Mouse (Mus musculus) stomach, embryonic 15.5 days (tissue): ENCODE results near the gene P4hb. TPM values are rescaled to one million over a fixed set of nuclear protein-coding genes. Genes with fewer than 3 reads are reported as not detected.

Source experiments
- ATAC-seq: fragments of 200-750 bp; cut with Nextera tagmentation; 2 replicates; pipeline ENCODE4 v1.8.0; 2017; ENCODE audit warnings: low read depth, moderate number of reproducible peaks, moderate TSS enrichment; ENCODE audit not compliant: insufficient read depth, low FRiP score
- H3K27ac ChIP-seq: fragments of 300-500 bp; sonication (generic); 2 replicates; pipeline ENCODE4 v1.5.1; 2015; ENCODE audit warnings: mild to moderate bottlenecking, inconsistent platforms
- H3K27me3 ChIP-seq: fragments of 300-500 bp; sonication (generic); replicated peaks from 2 replicates; pipeline ENCODE4 v1.6.1; 2015; ENCODE audit warnings: inconsistent platforms
- H3K36me3 ChIP-seq: fragments of 300-500 bp; sonication (generic); 2 replicates; pipeline ENCODE4 v1.6.1; 2015; ENCODE audit warnings: inconsistent platforms
- H3K4me1 ChIP-seq: fragments of 300-500 bp; sonication (generic); 2 replicates; pipeline ENCODE4 v1.6.1; 2015; ENCODE audit warnings: inconsistent platforms
- H3K4me2 ChIP-seq: fragments of 300-500 bp; sonication (generic); 2 replicates; pipeline ENCODE4 v1.6.1; 2015; ENCODE audit warnings: mild to moderate bottlenecking, inconsistent platforms
- H3K4me3 ChIP-seq: fragments of 300-500 bp; sonication (generic); replicated peaks from 2 replicates; pipeline ENCODE4 v1.5.1; 2015; ENCODE audit warnings: inconsistent platforms
- H3K9ac ChIP-seq: fragments of 300-500 bp; sonication (generic); 2 replicates; pipeline ENCODE4 v1.6.1; 2015; ENCODE audit warnings: inconsistent platforms
- H3K9me3 ChIP-seq: fragments of 300-500 bp; sonication (generic); 2 replicates; pipeline ENCODE4 v1.6.1; 2016; ENCODE audit warnings: inconsistent platforms
- WGBS: fragments of 180-500 bp; shearing (Covaris S2); methylation state at CpG from one replicate; pipeline ENCODE4 v1.1.7; 2015; 5-methylcytosine and 5-hydroxymethylcytosine counted together
- polyA plus RNA-seq: library from polyadenylated mRNA; unstranded; fragments of >200 nt; fragmentation: Nextera tagmentation; extraction: Ambion mirVana; gene quantifications from 2 replicates; pipeline ENCODE4 v1.2.1, GENCODE M21; 2015

The P4hb gene
- polyA plus RNA-seq = 954 and 1,026 TPM in 2 replicates

DNA sequence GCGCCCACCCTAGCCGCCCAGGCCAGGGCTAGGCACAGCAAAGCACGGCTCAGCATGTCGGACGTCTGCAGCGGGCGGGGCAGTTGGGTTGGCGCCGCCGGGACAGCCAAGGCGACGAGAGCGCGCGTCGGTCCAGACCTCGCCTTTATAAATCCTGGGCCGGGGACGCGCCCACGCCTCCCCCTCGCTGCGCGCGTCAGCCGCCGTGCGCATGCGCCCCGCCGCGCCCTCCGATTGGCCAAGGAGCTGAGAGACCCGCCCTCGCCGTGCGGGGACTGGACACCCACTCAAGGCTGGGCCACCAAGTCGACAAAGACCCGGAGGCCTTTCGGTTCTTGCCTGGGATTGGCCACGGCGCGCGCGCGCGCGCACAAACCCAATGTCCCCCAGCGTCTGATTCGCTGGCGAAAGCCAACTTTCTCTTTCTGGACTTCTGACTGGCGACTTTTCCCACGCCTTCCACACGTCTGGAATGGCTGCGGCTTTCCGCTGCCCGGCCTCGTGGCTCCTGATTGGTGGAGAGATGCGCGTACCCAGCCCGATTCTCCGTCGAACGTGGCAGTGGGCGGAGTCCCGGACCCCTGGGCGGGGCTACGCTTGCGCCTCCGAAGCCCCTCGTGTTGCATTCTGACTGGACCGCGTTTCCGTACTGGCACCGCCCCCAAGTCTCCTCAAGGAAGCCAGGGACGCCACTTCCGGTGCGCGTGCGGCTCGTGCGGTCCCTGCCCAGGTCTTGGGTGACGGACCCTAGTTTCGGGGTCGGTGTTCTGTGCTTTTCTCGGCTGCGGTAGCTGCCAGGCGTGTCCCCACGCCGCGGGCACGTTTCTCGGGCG is at the start of gene P4hb:
Gene P4hb, minus strand, starts transcription at position 502 of the 833 bp plus-strand sequence.
- Histone ChIP-seq H3K4me1 (peaks cover 29% of the 10 kb centered on the region), H3K36me3 (peaks cover 34% of the 10 kb centered on the region), H3K9me3 (no peaks in the 10 kb centered on the region), H3K9ac (peak within 1 kb of the TSS; percentile 85), H3K4me2 (peak within 1 kb of the TSS; percentile 77), H3K4me3 (peak within 1 kb of the TSS; percentile 76), H3K27ac (peak within 1 kb of the TSS; percentile 96), H3K27me3 (no peaks in the 10 kb centered on the region)
- whole genome bisulfite sequencing = under 1% methylated on average over 94 of the region's 94 CpGs
- ATAC-seq = peak; percentile 96

DNA sequence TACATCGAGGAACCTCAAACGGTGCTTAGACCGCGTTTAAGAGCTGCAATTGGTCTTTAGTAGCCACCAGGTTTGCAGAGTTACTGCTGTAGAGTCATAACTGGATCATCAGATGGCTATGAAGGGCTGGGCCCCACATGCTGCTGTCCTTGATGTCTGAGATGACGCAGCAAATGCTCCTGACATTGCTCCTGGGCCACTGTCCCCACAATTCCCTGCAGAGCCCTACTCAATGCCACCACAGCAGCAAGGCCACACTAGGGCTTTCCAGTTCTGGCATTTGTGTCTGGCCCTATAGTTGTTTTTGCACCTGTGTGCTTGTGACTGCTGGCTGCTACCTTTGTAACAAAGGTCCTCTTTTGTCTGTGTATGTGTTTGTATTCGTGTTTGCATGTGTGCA is 49.8 kb upstream of the P4hb start:
- peaks cover 30% of the 10 kb centered on the region for H3K36me3 ChIP-seq
- peaks cover 20% of the 10 kb centered on the region for H3K4me1 ChIP-seq
- no peak overlapping the region for H3K4me2 ChIP-seq
- ATAC-seq = no peak
- no peaks in the 10 kb centered on the region for H3K27me3 ChIP-seq
- WGBS = 91% methylated on average over 6 of the region's 6 CpGs
- H3K9me3 ChIP-seq = no peaks in the 10 kb centered on the region
- no peak overlapping the region for H3K27ac ChIP-seq
- no peak overlapping the region for H3K9ac ChIP-seq
- no peak overlapping the region for H3K4me3 ChIP-seq

DNA sequence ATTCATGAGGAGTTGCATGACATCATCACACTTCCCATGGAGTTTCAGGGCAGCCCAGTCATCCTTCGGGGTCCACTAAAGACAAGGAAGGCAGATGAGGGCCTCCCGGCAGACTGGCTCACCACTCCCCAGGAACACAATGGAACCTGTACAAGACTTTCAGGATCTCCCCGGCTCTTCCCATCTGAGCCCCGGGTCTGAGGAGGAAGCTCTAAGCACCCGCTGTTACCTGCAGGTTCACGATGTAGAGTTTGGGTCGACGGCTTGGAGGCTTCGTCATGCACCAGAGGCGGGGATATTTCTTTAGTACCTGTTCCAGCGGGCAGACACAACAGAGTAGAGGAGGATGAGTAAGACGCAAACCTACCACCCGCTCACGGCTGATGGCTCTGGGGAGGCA is 47.1 kb upstream of the P4hb start:
- Histone ChIP-seq H3K36me3 (peaks cover 27% of the 10 kb centered on the region), H3K27me3 (no peaks in the 10 kb centered on the region), H3K9ac (no peak overlapping the region), H3K4me3 (no peak overlapping the region), H3K4me1 (peaks cover 28% of the 10 kb centered on the region), H3K27ac (no peak overlapping the region), H3K4me2 (no peak overlapping the region), H3K9me3 (no peaks in the 10 kb centered on the region)
- ATAC-seq = no peak
- WGBS = 92% methylated on average over 14 of the region's 14 CpGs

DNA sequence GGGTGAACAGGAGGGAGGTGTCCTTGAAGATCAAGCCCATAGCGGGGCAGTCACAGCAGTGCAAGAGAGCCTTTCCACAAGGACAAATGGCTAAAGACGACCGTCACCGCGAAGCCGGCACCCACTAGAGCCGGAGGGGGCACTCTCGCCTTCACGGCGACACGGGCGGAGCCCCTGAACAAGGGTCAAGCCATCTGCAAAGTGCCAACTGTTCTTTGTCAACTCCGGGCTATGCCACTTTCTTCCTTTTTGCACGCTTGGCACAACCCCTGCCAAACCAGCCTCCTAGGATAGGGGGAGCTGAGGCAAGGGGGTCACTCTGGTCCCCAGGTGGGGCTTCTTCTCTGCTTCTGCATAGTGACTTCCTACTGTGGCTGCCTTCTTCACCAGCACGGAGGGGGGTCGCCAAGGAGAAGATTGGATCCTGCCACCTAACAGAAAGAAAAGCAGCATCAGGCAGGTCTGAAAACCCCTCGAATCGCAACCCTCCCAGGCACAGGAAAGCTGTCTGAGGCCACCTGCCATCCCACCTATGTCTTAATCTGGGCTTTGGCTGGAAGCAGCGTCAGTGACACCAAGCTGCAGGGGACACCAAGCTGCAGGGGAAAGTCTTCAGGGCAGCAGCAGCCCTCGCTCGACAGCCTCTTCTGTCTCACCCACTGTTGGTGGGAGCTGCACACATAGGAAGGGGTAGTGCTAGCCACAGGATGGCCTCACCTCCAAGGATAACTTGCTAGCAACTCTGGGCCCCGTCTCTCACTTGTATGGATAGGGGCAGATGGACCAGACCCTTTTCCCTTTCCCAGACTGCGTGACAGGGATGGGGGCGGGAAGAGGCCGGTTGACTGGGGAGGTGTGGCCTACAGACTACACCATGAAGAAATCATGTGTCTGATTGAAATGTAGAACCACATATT is 45.8 kb upstream of the P4hb start:
- no peak for ATAC-seq
- H3K36me3 ChIP-seq = peaks cover 34% of the 10 kb centered on the region
- no peak overlapping the region for H3K4me3 ChIP-seq
- H3K4me1 ChIP-seq = peaks cover 24% of the 10 kb centered on the region
- WGBS = 91% methylated on average over 25 of the region's 25 CpGs
- H3K27ac ChIP-seq = 0 out of 2 replicates have a peak overlapping the region, but pooled peaks have one; percentile 42
- no peaks in the 10 kb centered on the region for H3K9me3 ChIP-seq
- no peaks in the 10 kb centered on the region for H3K27me3 ChIP-seq
- H3K4me2 ChIP-seq = no peak overlapping the region
- H3K9ac ChIP-seq = no peak overlapping the region

DNA sequence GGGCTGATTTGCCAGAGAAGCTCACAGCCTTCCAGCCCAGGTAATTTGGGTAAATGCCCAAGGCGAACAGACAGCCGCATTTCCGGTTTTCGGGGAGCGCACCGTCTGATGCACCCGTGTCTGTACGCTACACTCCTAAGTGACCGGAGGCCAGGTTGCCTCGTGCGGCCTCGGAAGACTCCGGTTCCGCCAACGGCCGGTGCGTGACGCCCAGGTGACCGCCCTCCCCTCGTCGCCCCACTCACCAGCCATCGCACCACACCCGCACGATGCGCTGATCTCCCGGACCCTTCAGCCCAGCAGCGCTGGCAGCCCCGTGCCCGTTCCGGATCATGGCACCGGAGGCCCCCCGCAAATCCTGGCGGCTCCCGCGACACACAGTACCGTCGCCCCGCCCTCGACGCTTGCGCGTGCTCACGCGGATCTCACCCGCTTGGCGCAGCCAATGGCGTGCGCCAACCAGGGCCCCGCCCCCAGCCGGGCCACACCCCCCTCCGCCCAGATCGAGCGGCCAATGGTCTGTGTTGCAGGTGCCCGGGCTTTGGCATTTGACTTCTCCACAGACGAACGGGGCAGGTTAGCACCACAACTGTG is 44.6 kb upstream of the P4hb start, which contains the start of gene Pcyt2:
Gene Pcyt2, minus strand, starts transcription at position 418 of the 594 bp plus-strand sequence.
- Histone ChIP-seq H3K27me3 (no peaks in the 10 kb centered on the region), H3K36me3 (peaks cover 44% of the 10 kb centered on the region), H3K27ac (peak within 1 kb of the TSS; percentile 76), H3K9me3 (no peaks in the 10 kb centered on the region), H3K4me1 (peaks cover 23% of the 10 kb centered on the region), H3K4me2 (peak within 1 kb of the TSS; percentile 83), H3K9ac (peak within 1 kb of the TSS; percentile 91), H3K4me3 (peak within 1 kb of the TSS; percentile 69)
- peak; percentile 96 for ATAC-seq
- WGBS = under 1% methylated on average over 56 of the region's 56 CpGs

DNA sequence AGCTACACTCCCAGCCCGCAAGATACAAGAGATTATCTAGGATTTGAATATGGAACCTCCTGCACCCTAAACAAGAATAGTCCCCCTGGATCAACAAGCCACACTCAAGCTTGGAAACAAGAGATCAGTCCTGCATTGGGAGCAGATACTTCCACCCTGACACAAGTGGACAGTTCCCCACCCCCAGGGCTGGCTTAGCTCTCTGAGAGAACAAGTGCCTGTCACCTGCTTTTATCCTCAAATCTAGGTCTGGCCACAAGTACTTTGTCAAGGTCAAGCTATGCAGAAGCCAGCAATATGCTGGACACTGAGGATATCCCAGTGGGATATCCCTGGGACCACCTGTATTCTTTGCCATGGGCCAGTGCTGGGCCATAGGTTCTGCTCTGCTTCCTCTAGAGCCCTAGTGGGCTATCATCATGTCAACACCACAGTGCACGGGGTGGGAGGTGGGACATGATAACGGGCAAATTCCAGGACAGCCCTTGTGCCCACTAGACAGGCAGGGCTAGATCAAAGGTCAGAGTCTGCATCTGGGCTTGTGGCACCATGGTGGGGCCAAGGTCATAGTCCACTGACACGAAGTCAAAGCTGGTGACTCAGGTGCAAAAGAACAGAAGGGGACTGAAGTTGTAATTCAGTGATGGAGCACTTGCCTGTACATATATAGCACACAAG is 43.7 kb upstream of the P4hb start:
- H3K4me3 ChIP-seq = peak overlapping the region; percentile 69
- H3K27ac ChIP-seq = peak overlapping the region; percentile 76; the same call in 1 of the 2 replicates
- H3K4me1 ChIP-seq = peaks cover 23% of the 10 kb centered on the region
- WGBS = 45% methylated on average over 4 of the region's 4 CpGs
- peak overlapping the region; percentile 83 for H3K4me2 ChIP-seq
- ATAC-seq = no peak
- H3K9ac ChIP-seq = peak overlapping the region; percentile 91
- H3K27me3 ChIP-seq = no peaks in the 10 kb centered on the region
- no peaks in the 10 kb centered on the region for H3K9me3 ChIP-seq
- peaks cover 52% of the 10 kb centered on the region for H3K36me3 ChIP-seq

DNA sequence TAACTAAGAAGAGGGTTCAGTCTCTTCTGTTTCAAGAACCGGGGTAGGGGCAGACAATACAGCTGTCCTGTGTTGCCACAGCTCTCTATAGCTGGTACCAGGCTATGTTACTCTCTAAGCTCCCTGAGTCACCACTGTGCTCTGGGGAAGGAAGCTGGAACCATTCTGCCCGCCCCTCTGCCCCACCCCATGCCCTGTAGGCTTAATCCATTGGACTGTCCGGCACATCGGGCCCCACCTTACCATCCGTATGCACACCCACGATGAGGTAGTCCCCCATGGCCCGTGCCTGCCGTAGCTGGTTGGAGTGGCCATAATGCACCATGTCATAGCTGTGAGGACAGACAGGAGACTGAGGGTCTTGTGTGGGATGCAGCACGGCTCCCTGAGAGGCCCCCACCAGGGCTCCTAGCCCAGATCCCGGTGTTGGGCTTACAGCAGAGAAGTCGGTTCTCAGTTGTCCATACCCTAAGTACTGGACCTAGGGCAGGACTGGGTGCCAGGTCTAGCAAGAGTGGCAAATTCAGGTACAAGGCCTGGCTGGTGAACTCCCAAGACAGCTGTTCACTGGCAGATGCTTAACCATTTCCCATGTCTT is 42.7 kb upstream of the P4hb start:
- H3K9ac ChIP-seq = no peak overlapping the region
- WGBS = 89% methylated on average over 11 of the region's 11 CpGs
- H3K9me3 ChIP-seq = no peaks in the 10 kb centered on the region
- H3K27me3 ChIP-seq = no peaks in the 10 kb centered on the region
- H3K4me1 ChIP-seq = peaks cover 23% of the 10 kb centered on the region
- H3K4me2 ChIP-seq = peak overlapping the region; percentile 14; the same call in 1 of the 2 replicates
- peaks cover 55% of the 10 kb centered on the region for H3K36me3 ChIP-seq
- H3K27ac ChIP-seq = no peak overlapping the region
- no peak for ATAC-seq
- no peak overlapping the region for H3K4me3 ChIP-seq

DNA sequence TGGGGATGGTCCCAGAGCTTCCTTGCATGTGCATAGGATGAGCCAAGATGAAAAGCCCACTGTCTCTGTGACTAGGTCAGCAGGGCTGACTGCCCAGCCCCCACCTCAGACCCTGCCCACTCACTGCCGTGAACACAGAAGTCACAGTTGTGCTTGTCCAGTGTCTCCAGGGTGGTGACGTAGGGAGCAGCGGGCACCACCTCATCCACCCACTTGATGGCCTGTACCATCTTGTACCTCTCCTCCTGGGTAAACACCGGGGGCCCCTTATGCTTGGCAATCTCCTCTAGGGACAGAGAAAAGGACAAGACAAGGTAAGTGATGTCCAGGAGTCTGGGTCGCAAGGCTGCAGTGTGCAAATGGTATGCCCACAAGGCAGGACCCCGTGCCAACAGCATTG is 42.1 kb upstream of the P4hb start:
- 92% methylated on average over 6 of the region's 6 CpGs for WGBS
- peaks cover 23% of the 10 kb centered on the region for H3K4me1 ChIP-seq
- no peak overlapping the region for H3K4me2 ChIP-seq

DNA sequence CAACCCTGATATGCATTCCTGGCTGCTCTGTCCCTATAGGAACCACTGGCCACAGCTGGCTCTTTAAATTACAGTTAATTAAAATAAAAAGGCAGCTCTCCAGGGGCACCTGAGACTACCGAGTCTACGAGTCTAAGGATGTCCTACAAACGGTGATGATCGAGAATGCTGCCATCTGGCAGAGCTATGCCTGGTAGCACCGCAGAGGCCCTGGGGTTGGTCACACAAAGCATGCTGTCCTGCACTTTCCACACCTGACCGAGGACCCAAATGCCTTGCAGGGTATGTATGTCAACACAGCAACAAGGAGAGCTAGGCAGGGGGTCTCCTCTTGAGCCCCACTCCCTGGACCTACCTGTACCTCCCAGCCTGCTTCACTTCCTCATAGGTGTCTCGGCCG is 40.9 kb upstream of the P4hb start:
- Histone ChIP-seq H3K9ac (no peak overlapping the region), H3K27ac (no peak overlapping the region), H3K36me3 (peaks cover 42% of the 10 kb centered on the region), H3K4me3 (no peak overlapping the region), H3K4me2 (no peak overlapping the region), H3K27me3 (no peaks in the 10 kb centered on the region), H3K4me1 (peaks cover 26% of the 10 kb centered on the region), H3K9me3 (no peaks in the 10 kb centered on the region)
- ATAC-seq = no peak
- 86% methylated on average over 8 of the region's 8 CpGs for WGBS

More for the DNA sequence above, 42.1 kb upstream of the P4hb start:
- peaks cover 50% of the 10 kb centered on the region for H3K36me3 ChIP-seq
- H3K4me3 ChIP-seq = no peak overlapping the region
- H3K9ac ChIP-seq = no peak overlapping the region
- no peaks in the 10 kb centered on the region for H3K27me3 ChIP-seq
- H3K9me3 ChIP-seq = no peaks in the 10 kb centered on the region
- ATAC-seq = no peak
- H3K27ac ChIP-seq = no peak overlapping the region

DNA sequence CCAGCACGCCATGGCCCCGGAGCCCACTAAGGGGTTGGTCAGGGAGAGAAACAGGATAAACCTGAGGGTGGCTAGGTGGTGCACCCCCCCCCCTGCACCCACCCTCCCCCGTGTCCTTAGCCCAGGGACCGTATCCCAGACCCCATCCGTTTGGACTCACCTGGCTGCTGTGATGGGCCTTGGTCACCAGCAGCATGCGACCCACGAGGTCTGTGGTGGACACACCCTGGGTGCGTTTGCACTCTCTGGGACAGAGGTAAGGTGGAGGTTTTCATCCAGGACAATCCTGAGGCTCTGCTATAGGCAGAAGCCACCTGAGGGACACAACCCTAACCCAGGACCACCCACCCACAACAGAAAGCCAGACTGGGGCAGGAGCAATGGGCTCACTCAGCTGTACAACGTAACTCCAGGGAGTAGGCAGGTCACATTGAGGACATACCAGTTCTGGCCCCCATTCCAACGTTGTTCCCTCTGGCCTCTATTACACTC is 40.5 kb upstream of the P4hb start:
- H3K27ac ChIP-seq = no peak overlapping the region
- WGBS = 90% methylated on average over 10 of the region's 10 CpGs
- no peak for ATAC-seq

DNA sequence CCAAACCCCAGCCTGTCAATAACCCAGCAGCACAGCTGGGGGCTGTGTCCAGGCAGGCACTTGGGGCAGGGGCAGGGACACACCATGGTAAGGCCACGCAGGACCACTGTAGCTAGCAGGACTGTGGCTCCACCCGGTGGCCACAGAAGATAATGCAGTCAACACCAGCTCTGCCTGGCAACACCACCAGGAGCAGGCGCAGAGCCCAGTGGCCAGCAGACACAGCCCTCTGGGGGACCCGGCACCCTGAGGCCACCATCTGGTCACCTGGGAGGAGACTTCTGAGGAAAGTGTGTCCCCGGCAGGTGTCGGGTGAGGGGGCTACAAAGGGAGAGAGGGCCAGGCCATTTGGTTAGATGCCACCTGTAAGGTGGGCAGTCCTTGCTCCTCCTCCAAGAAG is 39.7 kb upstream of the P4hb start:
- no peak overlapping the region for H3K4me2 ChIP-seq
- peaks cover 35% of the 10 kb centered on the region for H3K36me3 ChIP-seq
- ATAC-seq = no peak
- H3K27me3 ChIP-seq = no peaks in the 10 kb centered on the region
- H3K4me3 ChIP-seq = no peak overlapping the region
- peaks cover 36% of the 10 kb centered on the region for H3K4me1 ChIP-seq
- H3K9ac ChIP-seq = no peak overlapping the region
- WGBS = 36% methylated on average over 6 of the region's 6 CpGs
- no peaks in the 10 kb centered on the region for H3K9me3 ChIP-seq
- no peak overlapping the region for H3K27ac ChIP-seq

More for the DNA sequence above, 40.5 kb upstream of the P4hb start:
- Histone ChIP-seq H3K4me3 (no peak overlapping the region), H3K9ac (no peak overlapping the region), H3K4me2 (no peak overlapping the region), H3K27me3 (no peaks in the 10 kb centered on the region), H3K4me1 (peaks cover 31% of the 10 kb centered on the region), H3K36me3 (peaks cover 37% of the 10 kb centered on the region), H3K9me3 (no peaks in the 10 kb centered on the region)
